Mouse (Mus musculus): ENCODE measurements around the gene Ifit1bl2.

DNA sequence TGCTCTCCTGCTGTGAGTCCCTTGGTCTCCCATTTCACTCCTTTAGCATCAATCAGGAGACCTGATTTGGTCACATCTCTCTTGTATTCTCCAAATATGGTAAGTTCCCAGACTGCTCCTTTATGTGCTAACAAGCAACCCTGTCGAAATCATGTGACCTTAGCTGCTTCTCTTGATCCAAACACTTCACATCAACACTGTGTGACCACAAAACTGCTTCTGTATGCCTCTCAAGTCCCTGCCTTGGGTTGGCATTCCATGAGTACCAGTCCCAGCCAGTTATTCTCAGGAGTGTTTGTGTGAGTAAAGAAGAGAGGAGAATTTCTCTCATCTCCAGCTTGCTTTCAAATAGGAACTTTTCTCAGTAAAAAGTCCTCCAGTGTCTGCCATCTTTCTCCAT lies 63.4 kb downstream of the Ifit1bl2 start:
- no peak for TF ChIP-seq CTCF (IDR thresholded peaks at IDR 0.05; ENCODE audit: control insufficient read depth, insufficient read depth, insufficient read length)
- TF ChIP-seq CEBPB (IDR thresholded peaks at IDR 0.05; ENCODE audit: low read depth): no peak
- no peak for TF ChIP-seq USF1 (IDR thresholded peaks at IDR 0.05; ENCODE audit: low read depth)
- no peak for TF ChIP-seq MYOD1 (IDR thresholded peaks at IDR 0.05; ENCODE audit: control insufficient read depth, insufficient read length, low read depth)
- no peak for TF ChIP-seq MYOG (IDR thresholded peaks at IDR 0.05; ENCODE audit: control insufficient read depth, extremely low read depth, insufficient read length)
- TF ChIP-seq MAX (IDR thresholded peaks at IDR 0.05): no peak
- TF ChIP-seq FOSL1 (IDR thresholded peaks at IDR 0.05; ENCODE audit: insufficient read depth, low read length, poor library complexity, severe bottlenecking): no peak
